Mouse (Mus musculus): ENCODE data around the gene Mpv17l. TPM values are rescaled to one million over a fixed set of nuclear protein-coding genes. Genes with fewer than 3 reads are reported as not detected.

Mpv17l gene
- under 1 TPM; 0.47 to 0.52 TPM for total RNA-seq (2023)

DNA sequence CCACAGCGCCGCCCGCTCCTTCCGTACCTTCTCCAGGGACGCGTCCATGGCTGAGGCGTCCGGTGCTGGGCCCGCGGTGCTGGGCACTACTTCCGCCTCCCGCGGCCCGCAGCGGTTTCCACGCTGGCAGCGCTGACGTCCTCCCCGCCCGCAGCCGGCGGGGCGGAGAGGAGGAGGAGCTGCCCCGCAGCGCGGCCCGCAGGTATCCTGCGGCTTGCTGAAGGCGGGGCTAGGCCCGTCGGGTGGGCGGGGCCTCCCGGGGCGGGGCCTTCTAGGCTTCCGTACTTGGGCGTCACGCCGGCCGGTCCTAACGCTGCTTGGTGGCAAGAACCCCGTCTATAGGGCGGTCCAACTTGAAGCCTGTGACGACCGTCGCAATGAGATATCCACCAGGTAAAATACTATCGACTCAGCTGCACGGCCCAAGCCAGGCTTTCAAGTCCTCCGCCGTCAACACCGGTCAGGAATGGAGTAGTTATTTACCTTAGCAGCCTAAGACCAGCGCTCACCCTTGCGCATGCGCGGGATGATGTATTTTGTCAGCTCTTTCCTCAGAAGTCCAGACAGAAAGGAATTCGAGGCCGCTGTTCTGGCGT is at the start of gene Mpv17l, which contains the start of gene Pdxdc1:
Gene Mpv17l, plus strand, starts transcription at position 274 of the 596 bp plus-strand sequence.
Gene Pdxdc1, minus strand, starts transcription at position 244 of the 596 bp plus-strand sequence.

DNA sequence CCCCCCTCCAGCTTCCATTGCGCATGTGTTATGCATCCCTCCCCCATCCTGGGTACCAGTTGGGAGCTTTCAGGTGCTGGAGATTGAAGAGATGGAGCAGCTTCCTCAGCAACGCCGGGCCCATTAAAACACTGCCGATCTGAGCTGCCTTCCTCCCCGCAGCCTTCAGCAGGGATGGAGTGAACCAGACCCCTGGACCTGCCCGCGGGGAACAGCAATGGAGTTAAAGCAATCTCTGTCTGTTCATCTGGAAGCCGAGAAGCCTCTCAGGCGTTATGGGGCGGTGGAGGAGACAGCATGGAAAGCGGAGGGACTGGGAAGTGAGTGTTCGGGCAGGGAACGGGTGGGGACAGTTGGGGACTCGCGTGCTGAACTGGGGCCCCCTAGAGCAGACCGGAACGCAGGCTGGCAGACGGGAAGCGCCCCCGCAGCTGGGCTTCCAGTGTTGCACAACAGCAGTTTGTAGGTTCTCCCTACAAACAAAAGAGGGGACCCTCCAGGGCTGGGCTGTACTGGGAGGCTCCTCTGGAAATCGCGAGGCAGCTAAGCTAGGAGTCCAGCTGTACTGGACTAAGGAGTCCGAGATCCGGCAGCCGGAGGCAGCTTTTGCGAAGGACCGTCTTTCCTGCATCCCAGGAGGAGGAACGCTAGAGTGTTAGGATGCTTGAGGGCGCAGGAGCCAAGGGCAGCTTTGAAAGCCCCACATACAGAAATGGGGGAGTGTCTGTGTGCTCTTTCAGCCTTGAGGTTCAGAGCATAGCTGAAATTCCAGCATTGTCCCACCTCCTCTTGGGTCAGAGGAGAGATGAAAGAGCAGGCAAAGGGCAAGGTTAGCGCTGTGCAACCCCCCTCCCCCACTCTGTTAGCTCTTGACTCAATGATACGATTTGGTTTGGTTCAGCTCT is 83.9 kb downstream of the Mpv17l start, which contains the start of the genes 2900011O08Rik and Ifitm7:
Gene 2900011O08Rik, plus strand, starts transcription at position 31 of the 905 bp plus-strand sequence.
Gene Ifitm7, minus strand, starts transcription at position 315 of the 905 bp plus-strand sequence.

Other genes starting within 250 kb of the Mpv17l start
- 10 to 100 TPM; 36.4 to 37.6 TPM for gene Parn, start 235.0 kb upstream of the Mpv17l start, total RNA-seq (2023)
- 10 to 100 TPM; 55.8 to 65.8 TPM for gene Bfar, start 231.3 kb upstream of the Mpv17l start, total RNA-seq (2023)
- 10 to 100 TPM; 16.6 to 17.5 TPM for gene 3110001I22Rik, start 231.2 kb upstream of the Mpv17l start, total RNA-seq (2023)
- gene Pla2g10, start 172.2 kb upstream of the Mpv17l start, total RNA-seq (2023) = not detected
- 10 to 100 TPM; 33.0 to 34.9 TPM for gene Rrn3, start 122.5 kb upstream of the Mpv17l start, total RNA-seq (2023)
- 10 to 100 TPM; 65.7 to 74.5 TPM for gene Ntan1, start 84.3 kb upstream of the Mpv17l start, total RNA-seq (2023)
- 10 to 100 TPM; 66.8 to 77.9 TPM for gene Pdxdc1, start within 50 bp of the Mpv17l start, total RNA-seq (2023)
- not detected for gene 2900011O08Rik, start 83.4 kb downstream of the Mpv17l start, total RNA-seq (2023)
- not detected for gene Ifitm7, start 83.7 kb downstream of the Mpv17l start, total RNA-seq (2023)